Mouse (Mus musculus) hindbrain, embryonic 13.5 days (tissue): ENCODE results near the gene Ctns. TPM values are rescaled to one million over a fixed set of nuclear protein-coding genes. Genes with fewer than 3 reads are reported as not detected.

Experiments used
- ATAC-seq: fragments of 200-750 bp; cut with Nextera tagmentation; 2 replicates; pipeline ENCODE4 v1.8.0; 2017; ENCODE audit warnings: moderate TSS enrichment; ENCODE audit not compliant: low FRiP score
- H3K27ac ChIP-seq: fragments of 300-500 bp; sonication (generic); 2 replicates; pipeline ENCODE4 v1.5.1; 2015; ENCODE audit warnings: inconsistent platforms, mild to moderate bottlenecking, moderate library complexity
- H3K27me3 ChIP-seq: fragments of 300-500 bp; sonication (generic); 2 replicates; pipeline ENCODE4 v1.6.1; 2015; ENCODE audit warnings: mild to moderate bottlenecking, inconsistent platforms
- H3K36me3 ChIP-seq: fragments of 300-500 bp; sonication (generic); 2 replicates; pipeline ENCODE4 v1.6.1; 2015; ENCODE audit warnings: mild to moderate bottlenecking, inconsistent platforms
- H3K4me1 ChIP-seq: fragments of 300-500 bp; sonication (generic); replicated peaks from 2 replicates; pipeline ENCODE4 v1.6.1; 2015; ENCODE audit warnings: inconsistent platforms
- H3K4me2 ChIP-seq: fragments of 300-500 bp; sonication (generic); 2 replicates; pipeline ENCODE4 v1.6.1; 2015; ENCODE audit warnings: inconsistent platforms, mild to moderate bottlenecking, moderate library complexity
- H3K4me3 ChIP-seq: fragments of 300-500 bp; sonication (generic); 2 replicates; pipeline ENCODE4 v1.5.1; 2015; ENCODE audit warnings: mild to moderate bottlenecking, inconsistent platforms
- H3K9ac ChIP-seq: fragments of 300-500 bp; sonication (generic); 2 replicates; pipeline ENCODE4 v1.6.1; 2015; ENCODE audit warnings: mild to moderate bottlenecking, inconsistent platforms
- H3K9me3 ChIP-seq: fragments of 300-500 bp; sonication (generic); 2 replicates; pipeline ENCODE4 v1.6.1; 2016; ENCODE audit warnings: inconsistent platforms
- WGBS: fragments of 180-500 bp; shearing (Covaris S2); methylation state at CpG from one replicate; pipeline ENCODE4 v1.1.7; 2015; 5-methylcytosine and 5-hydroxymethylcytosine counted together
- polyA plus RNA-seq: library from polyadenylated mRNA; unstranded; fragments of >200 nt; fragmentation: Nextera tagmentation; extraction: Ambion mirVana; gene quantifications from 2 replicates; pipeline ENCODE4 v1.2.1, GENCODE M21; 2015

Gene Ctns
- polyA plus RNA-seq, 1 experiment from 2014 or later, result 22.8 TPM

- no peak overlapping the region for H3K4me3 ChIP-seq
- WGBS, result 90% methylated on average over 6 of the region's 6 CpGs
- peaks cover 95% of the 10 kb centered on the region for H3K36me3 ChIP-seq
- no peaks in the 10 kb centered on the region for H3K4me1 ChIP-seq
- no peak for ATAC-seq
- H3K27me3 ChIP-seq, result no peaks in the 10 kb centered on the region
- H3K27ac ChIP-seq, result no peak overlapping the region
- H3K4me2 ChIP-seq, result no peak overlapping the region
- H3K9ac ChIP-seq, result no peak overlapping the region
- no peaks in the 10 kb centered on the region for H3K9me3 ChIP-seq
Observed at GRCm38 (mm10) chr11:73187231-73187630, 11.6 kb downstream of the Ctns start.

- Histone ChIP-seq H3K27ac (no peak overlapping the region), H3K9me3 (no peaks in the 10 kb centered on the region), H3K36me3 (peaks cover 88% of the 10 kb centered on the region), H3K4me3 (no peak overlapping the region), H3K4me2 (no peak overlapping the region), H3K9ac (no peak overlapping the region), H3K4me1 (no peaks in the 10 kb centered on the region), H3K27me3 (no peaks in the 10 kb centered on the region)
- ATAC-seq, result no peak
- WGBS, result 93% methylated on average over 10 of the region's 10 CpGs
Observed at GRCm38 (mm10) chr11:73185872-73186615, 12.8 kb downstream of the Ctns start.

- no peaks in the 10 kb centered on the region for H3K27me3 ChIP-seq
- no peak for ATAC-seq
- H3K4me3 ChIP-seq, result peak overlapping the region; percentile 71
- 2% methylated on average over 2 of the region's 2 CpGs for WGBS
- peaks cover 26% of the 10 kb centered on the region for H3K36me3 ChIP-seq
- H3K27ac ChIP-seq, result peak overlapping the region; percentile 91
- H3K9me3 ChIP-seq, result no peaks in the 10 kb centered on the region
- peaks cover 46% of the 10 kb centered on the region for H3K4me1 ChIP-seq
- peak overlapping the region; percentile 74 for H3K4me2 ChIP-seq
- H3K9ac ChIP-seq, result peak overlapping the region; percentile 92
Observed at GRCm38 (mm10) chr11:73177895-73178294, 20.9 kb downstream of the Ctns start.

GRCm38 (mm10) chr11:73177509-73177875 lies 21.4 kb downstream of the Ctns start:
- Histone ChIP-seq H3K4me1 (peaks cover 51% of the 10 kb centered on the region), H3K27me3 (no peaks in the 10 kb centered on the region), H3K4me3 (peak overlapping the region; percentile 71), H3K9ac (peak overlapping the region; percentile 92), H3K36me3 (peaks cover 22% of the 10 kb centered on the region), H3K27ac (peak overlapping the region; percentile 91), H3K9me3 (no peaks in the 10 kb centered on the region), H3K4me2 (peak overlapping the region; percentile 74)
- WGBS, result 0% methylated on average over 25 of the region's 28 CpGs
- no peak for ATAC-seq

- peak within 1 kb of the TSS; percentile 71 for H3K4me3 ChIP-seq
- H3K36me3 ChIP-seq, result peaks cover 17% of the 10 kb centered on the region
- no peaks in the 10 kb centered on the region for H3K27me3 ChIP-seq
- H3K4me1 ChIP-seq, result peaks cover 56% of the 10 kb centered on the region
- under 1% methylated on average over 81 of the region's 81 CpGs for WGBS
- H3K4me2 ChIP-seq, result peak within 1 kb of the TSS; percentile 84
- H3K27ac ChIP-seq, result peak within 1 kb of the TSS; percentile 91
- H3K9me3 ChIP-seq, result no peaks in the 10 kb centered on the region
- peak; percentile 98 for ATAC-seq
- peak within 1 kb of the TSS; percentile 92 for H3K9ac ChIP-seq
Observed at GRCm38 (mm10) chr11:73176608-73177508, 22.0 kb downstream of the Ctns start, which contains the start of the genes Emc6 and Tax1bp3. Gene Emc6, minus strand, starts transcription at chr11:73177037. Gene Tax1bp3, plus strand, starts transcription at chr11:73177083.

- Histone ChIP-seq H3K27me3 (no peaks in the 10 kb centered on the region), H3K9me3 (no peaks in the 10 kb centered on the region), H3K4me3 (peak overlapping the region; percentile 71), H3K36me3 (peaks cover 21% of the 10 kb centered on the region), H3K27ac (peak overlapping the region; percentile 91), H3K4me1 (peaks cover 56% of the 10 kb centered on the region), H3K9ac (peak overlapping the region; percentile 84), H3K4me2 (peak overlapping the region; percentile 84)
- under 1% methylated on average over 15 of the region's 15 CpGs for WGBS
- no peak for ATAC-seq
Observed at GRCm38 (mm10) chr11:73176186-73176585, 22.7 kb downstream of the Ctns start.

- Histone ChIP-seq H3K4me2 (peak overlapping the region; percentile 84), H3K4me3 (peak overlapping the region; percentile 71), H3K9me3 (no peaks in the 10 kb centered on the region), H3K9ac (peak overlapping the region; percentile 84), H3K27me3 (no peaks in the 10 kb centered on the region), H3K27ac (no peak overlapping the region), H3K36me3 (peaks cover 24% of the 10 kb centered on the region), H3K4me1 (peaks cover 56% of the 10 kb centered on the region)
- ATAC-seq, result no peak
- 44% methylated on average over 8 of the region's 8 CpGs for WGBS
Observed at GRCm38 (mm10) chr11:73175612-73176011, 23.2 kb downstream of the Ctns start.

- H3K4me1 ChIP-seq, result peaks cover 30% of the 10 kb centered on the region
- H3K27ac ChIP-seq, result 0 out of 2 replicates have a peak overlapping the region, but pooled peaks have one; percentile 12
- H3K9me3 ChIP-seq, result no peaks in the 10 kb centered on the region
- H3K9ac ChIP-seq, result no peak overlapping the region
- ATAC-seq, result no peak
- no peak overlapping the region for H3K4me2 ChIP-seq
- H3K27me3 ChIP-seq, result no peaks in the 10 kb centered on the region
- 77% methylated on average over 5 of the region's 5 CpGs for WGBS
- no peak overlapping the region for H3K4me3 ChIP-seq
- peaks cover 23% of the 10 kb centered on the region for H3K36me3 ChIP-seq
Observed at GRCm38 (mm10) chr11:73172186-73172585, 26.7 kb downstream of the Ctns start.

- H3K36me3 ChIP-seq, result peaks cover 17% of the 10 kb centered on the region
- H3K4me2 ChIP-seq, result no peak overlapping the region
- H3K27me3 ChIP-seq, result no peaks in the 10 kb centered on the region
- no peak overlapping the region for H3K27ac ChIP-seq
- H3K9me3 ChIP-seq, result no peaks in the 10 kb centered on the region
- H3K4me1 ChIP-seq, result peaks cover 10% of the 10 kb centered on the region; the same call in 1 of the 2 replicates
- H3K9ac ChIP-seq, result no peak overlapping the region
- no peak overlapping the region for H3K4me3 ChIP-seq
- ATAC-seq, result peak; percentile 66; the same call in 1 of the 2 replicates
- WGBS, result 54% methylated on average over 4 of the region's 4 CpGs
Observed at GRCm38 (mm10) chr11:73169231-73169630, 29.6 kb downstream of the Ctns start.

- H3K27me3 ChIP-seq, result no peaks in the 10 kb centered on the region
- no peaks in the 10 kb centered on the region for H3K9me3 ChIP-seq
- WGBS, result 79% methylated on average over 6 of the region's 6 CpGs
- H3K36me3 ChIP-seq, result peaks cover 13% of the 10 kb centered on the region
- H3K4me2 ChIP-seq, result no peak overlapping the region
- H3K9ac ChIP-seq, result no peak overlapping the region
- no peak for ATAC-seq
- no peak overlapping the region for H3K27ac ChIP-seq
- H3K4me1 ChIP-seq, result 0 out of 2 replicates have a peak, but pooled peaks cover 10% of the 10 kb centered on the region
- no peak overlapping the region for H3K4me3 ChIP-seq
Observed at GRCm38 (mm10) chr11:73168576-73168975, 30.3 kb downstream of the Ctns start.

DNA sequence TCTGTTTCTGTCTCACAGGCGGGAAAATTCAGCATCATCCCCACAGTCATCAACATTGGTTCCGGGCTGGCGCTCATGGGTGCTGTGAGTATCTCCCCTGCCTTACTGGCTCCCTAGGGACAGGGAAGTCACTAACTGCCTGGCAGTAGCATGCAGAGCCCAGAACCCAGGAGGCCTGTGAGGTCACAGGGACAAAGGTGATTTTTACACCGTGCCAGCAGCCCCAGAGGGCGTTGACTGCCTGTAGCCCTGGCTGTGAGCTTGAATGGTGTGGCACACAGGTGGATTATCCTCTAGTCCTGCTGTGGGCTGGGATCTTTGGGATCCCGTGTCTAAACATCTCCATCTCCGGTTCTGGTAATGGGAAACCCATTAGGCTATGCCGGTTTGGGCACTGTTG lies 30.8 kb downstream of the Ctns start:
- no peak for ATAC-seq
- WGBS, result 84% methylated on average over 8 of the region's 8 CpGs

DNA sequence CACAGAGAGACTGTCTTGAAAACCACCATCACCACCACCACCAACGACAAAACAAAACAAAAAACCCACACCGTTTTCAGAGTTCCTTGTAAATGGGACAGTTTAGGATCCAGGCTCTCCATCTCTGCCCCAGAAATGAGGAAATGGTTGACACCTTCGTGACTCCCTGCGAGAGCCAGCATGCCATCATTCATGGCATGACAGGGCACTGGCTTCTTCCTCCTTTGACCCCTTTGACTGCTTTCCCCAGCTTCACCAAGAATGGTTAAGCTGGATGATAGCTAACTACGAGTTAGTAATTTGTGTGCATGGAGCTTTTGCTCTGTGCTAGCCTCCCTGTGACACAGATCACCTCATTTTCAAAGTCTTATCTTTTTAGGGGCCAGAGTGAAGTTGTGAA lies 36.6 kb downstream of the Ctns start:
- WGBS, result 78% methylated on average over 5 of the region's 5 CpGs
- Histone ChIP-seq H3K36me3 (no peaks in the 10 kb centered on the region), H3K4me2 (no peak overlapping the region), H3K4me1 (peaks cover 12% of the 10 kb centered on the region), H3K27me3 (peaks cover 35% of the 10 kb centered on the region), H3K4me3 (no peak overlapping the region), H3K9me3 (no peaks in the 10 kb centered on the region), H3K9ac (no peak overlapping the region), H3K27ac (no peak overlapping the region)
- no peak for ATAC-seq

More for the DNA sequence above, 30.8 kb downstream of the Ctns start:
- H3K4me1 ChIP-seq, result 0 out of 2 replicates have a peak, but pooled peaks cover 10% of the 10 kb centered on the region
- no peak overlapping the region for H3K9ac ChIP-seq
- peaks cover 13% of the 10 kb centered on the region for H3K36me3 ChIP-seq
- H3K27ac ChIP-seq, result no peak overlapping the region
- H3K4me2 ChIP-seq, result no peak overlapping the region
- no peak overlapping the region for H3K4me3 ChIP-seq
- no peaks in the 10 kb centered on the region for H3K9me3 ChIP-seq
- no peaks in the 10 kb centered on the region for H3K27me3 ChIP-seq
